Mouse (Mus musculus) lung, embryonic 14.5 days (tissue): ENCODE data around the gene Trim15. TPM values are rescaled to one million over a fixed set of nuclear protein-coding genes. Genes with fewer than 3 reads are reported as not detected.

Experiments used
- ATAC-seq: fragments of 200-750 bp; cut with Nextera tagmentation; 2 replicates; pipeline ENCODE4 v1.8.0; 2017; ENCODE audit warnings: mild to moderate bottlenecking, moderate TSS enrichment, moderate library complexity; ENCODE audit not compliant: insufficient read depth
- DNase-seq: peaks from one replicate; pipeline ENCODE4 v3.0.0-alpha.2; 2015
- H3K27ac ChIP-seq: fragments of 300-500 bp; sonication (generic); 2 replicates; pipeline ENCODE4 v1.5.1; 2014; ENCODE audit warnings: low read depth, mild to moderate bottlenecking, moderate library complexity
- H3K27me3 ChIP-seq: fragments of 300-500 bp; sonication (generic); 2 replicates; pipeline ENCODE4 v1.6.1; 2014; ENCODE audit warnings: low read length, control low read depth; ENCODE audit not compliant: insufficient read depth
- H3K36me3 ChIP-seq: fragments of 300-500 bp; sonication (generic); 2 replicates; pipeline ENCODE4 v1.6.1; 2014; ENCODE audit warnings: control low read depth; ENCODE audit not compliant: insufficient read depth
- H3K4me1 ChIP-seq: fragments of 300-500 bp; sonication (generic); 2 replicates; pipeline ENCODE4 v1.6.1; 2014; ENCODE audit warnings: antibody characterized with exemption, control low read depth; ENCODE audit not compliant: insufficient read depth
- H3K4me2 ChIP-seq: fragments of 300-500 bp; sonication (generic); 2 replicates; pipeline ENCODE4 v1.6.1; 2014; ENCODE audit warnings: mild to moderate bottlenecking
- H3K4me3 ChIP-seq: fragments of 300-500 bp; sonication (generic); 2 replicates; pipeline ENCODE4 v1.5.1; 2014; ENCODE audit warnings: low read depth, low read length
- H3K9ac ChIP-seq: fragments of 300-500 bp; sonication (generic); 2 replicates; pipeline ENCODE4 v1.6.1; 2014
- H3K9me3 ChIP-seq: fragments of 300-500 bp; sonication (generic); 2 replicates; pipeline ENCODE4 v1.6.1; 2016; ENCODE audit warnings: low read depth, low read length, control low read depth
- CTCF ChIP-seq: IDR thresholded peaks from 2 replicates; pipeline ENCODE4 v1.5.1; 2016; ENCODE audit warnings: antibody characterized with exemption, low read depth
- WGBS: fragments of 180-500 bp; shearing (Covaris S2); extraction: QIAGEN DNeasy Blood & Tissue Kit; methylation state at CpG from one replicate; pipeline ENCODE4 v1.1.7; 2014; 5-methylcytosine and 5-hydroxymethylcytosine counted together
- polyA plus RNA-seq: library from polyadenylated mRNA; unstranded; fragments of >200 nt; fragmentation: Nextera tagmentation; extraction: Ambion mirVana; gene quantifications from 2 replicates; pipeline ENCODE4 v1.2.1, GENCODE M21; 2014

The Trim15 gene
- polyA plus RNA-seq, 1 experiment from 2014 or later, result 0.11 TPM

- H3K27ac ChIP-seq, result no peak overlapping the region
- no peaks in the 10 kb centered on the region for H3K27me3 ChIP-seq
- H3K9me3 ChIP-seq, result no peaks in the 10 kb centered on the region
- no peak for TF ChIP-seq CTCF
- peaks cover 54% of the 10 kb centered on the region for H3K36me3 ChIP-seq
- H3K9ac ChIP-seq, result no peak overlapping the region
- no peak overlapping the region for H3K4me2 ChIP-seq
- H3K4me1 ChIP-seq, result no peaks in the 10 kb centered on the region
- 54% methylated on average over 5 of the region's 5 CpGs for WGBS
- DNase-seq (no peak), ATAC-seq (no peak)
- no peak overlapping the region for H3K4me3 ChIP-seq
These were observed 15.4 kb downstream of the Trim15 start for GRCm38 (mm10) chr17:36851627-36852026.

- Histone ChIP-seq H3K27ac (no peak overlapping the region), H3K4me2 (no peak overlapping the region), H3K4me3 (no peak overlapping the region), H3K9me3 (no peaks in the 10 kb centered on the region), H3K9ac (no peak overlapping the region), H3K27me3 (no peaks in the 10 kb centered on the region), H3K36me3 (peaks cover 50% of the 10 kb centered on the region), H3K4me1 (no peaks in the 10 kb centered on the region)
- DNase-seq (no peak), ATAC-seq (no peak; the same call in 1 of the 2 replicates)
- TF ChIP-seq CTCF, result no peak
- WGBS, result 66% methylated on average over 5 of the region's 5 CpGs
These were observed 15.8 kb downstream of the Trim15 start for GRCm38 (mm10) chr17:36851200-36851599.

GRCm38 (mm10) chr17:36849992-36850391 is 17.0 kb downstream of the Trim15 start:
- 80% methylated on average over 2 of the region's 2 CpGs for WGBS
- no peak for DNase-seq
- Histone ChIP-seq H3K9me3 (no peaks in the 10 kb centered on the region), H3K4me3 (no peak overlapping the region), H3K36me3 (peaks cover 39% of the 10 kb centered on the region), H3K4me2 (no peak overlapping the region), H3K9ac (no peak overlapping the region), H3K4me1 (no peaks in the 10 kb centered on the region), H3K27ac (no peak overlapping the region), H3K27me3 (no peaks in the 10 kb centered on the region)
- no peak for ATAC-seq
- TF ChIP-seq CTCF, result no peak

GRCm38 (mm10) chr17:36848911-36849310 is 18.1 kb downstream of the Trim15 start:
- Histone ChIP-seq H3K4me2 (no peak overlapping the region), H3K27ac (no peak overlapping the region), H3K36me3 (peaks cover 28% of the 10 kb centered on the region), H3K4me1 (no peaks in the 10 kb centered on the region), H3K9me3 (no peaks in the 10 kb centered on the region), H3K27me3 (no peaks in the 10 kb centered on the region), H3K4me3 (no peak overlapping the region), H3K9ac (no peak overlapping the region)
- 81% methylated on average over 5 of the region's 5 CpGs for WGBS
- TF ChIP-seq CTCF, result no peak
- no peak for ATAC-seq
- DNase-seq, result no peak

- no peaks in the 10 kb centered on the region for H3K9me3 ChIP-seq
- H3K4me2 ChIP-seq, result no peak overlapping the region
- H3K27ac ChIP-seq, result no peak overlapping the region
- no peaks in the 10 kb centered on the region for H3K27me3 ChIP-seq
- H3K4me1 ChIP-seq, result no peaks in the 10 kb centered on the region
- no peak overlapping the region for H3K9ac ChIP-seq
- no peak for TF ChIP-seq CTCF
- no peak for DNase-seq
- H3K4me3 ChIP-seq, result no peak overlapping the region
- no peak for ATAC-seq
- 49% methylated on average over 1 of the region's 1 CpGs for WGBS
- 0 out of 2 replicates have a peak, but pooled peaks cover 4% of the 10 kb centered on the region for H3K36me3 ChIP-seq
These were observed 22.3 kb downstream of the Trim15 start for GRCm38 (mm10) chr17:36844725-36845124.

- Histone ChIP-seq H3K4me2 (no peak overlapping the region), H3K9ac (no peak overlapping the region), H3K36me3 (0 out of 2 replicates have a peak, but pooled peaks cover 4% of the 10 kb centered on the region), H3K27me3 (no peaks in the 10 kb centered on the region), H3K9me3 (no peaks in the 10 kb centered on the region), H3K4me3 (no peak overlapping the region), H3K4me1 (no peaks in the 10 kb centered on the region), H3K27ac (no peak overlapping the region)
- no peak for TF ChIP-seq CTCF
- DNase-seq (peak; percentile 22), ATAC-seq (0 out of 2 replicates have a peak, but pooled peaks have one; percentile 8)
These were observed 22.7 kb downstream of the Trim15 start for GRCm38 (mm10) chr17:36844286-36844719.

- Histone ChIP-seq H3K27me3 (no peaks in the 10 kb centered on the region), H3K4me2 (no peak overlapping the region), H3K27ac (no peak overlapping the region), H3K4me1 (no peaks in the 10 kb centered on the region), H3K9ac (no peak overlapping the region), H3K9me3 (no peaks in the 10 kb centered on the region), H3K36me3 (0 out of 2 replicates have a peak, but pooled peaks cover 4% of the 10 kb centered on the region), H3K4me3 (no peak overlapping the region)
- ATAC-seq, result no peak
- WGBS, result 84% methylated on average over 7 of the region's 7 CpGs
- no peak for DNase-seq
- no peak for TF ChIP-seq CTCF
These were observed 23.3 kb downstream of the Trim15 start for GRCm38 (mm10) chr17:36843696-36844095.
